Mouse (Mus musculus) testis, adult 2 months (tissue): ENCODE measurements around the gene Cul3.

ENCODE experiments used
- CTCF ChIP-seq: fragments of 200-500 bp; IDR thresholded peaks from 2 replicates; pipeline ENCODE4 v1.5.1; 2012; ENCODE audit warnings: low read depth, mild to moderate bottlenecking, inconsistent platforms, low read length, moderate library complexity; ENCODE audit not compliant: control insufficient read depth, insufficient read depth, insufficient replicate concordance
- POLR2A ChIP-seq: fragments of 200-500 bp; IDR thresholded peaks from 2 replicates; pipeline ENCODE4 v1.6.1; 2012; ENCODE audit warnings: low read depth, mild to moderate bottlenecking, inconsistent platforms, low read length, moderate library complexity; ENCODE audit not compliant: control insufficient read depth

DNA sequence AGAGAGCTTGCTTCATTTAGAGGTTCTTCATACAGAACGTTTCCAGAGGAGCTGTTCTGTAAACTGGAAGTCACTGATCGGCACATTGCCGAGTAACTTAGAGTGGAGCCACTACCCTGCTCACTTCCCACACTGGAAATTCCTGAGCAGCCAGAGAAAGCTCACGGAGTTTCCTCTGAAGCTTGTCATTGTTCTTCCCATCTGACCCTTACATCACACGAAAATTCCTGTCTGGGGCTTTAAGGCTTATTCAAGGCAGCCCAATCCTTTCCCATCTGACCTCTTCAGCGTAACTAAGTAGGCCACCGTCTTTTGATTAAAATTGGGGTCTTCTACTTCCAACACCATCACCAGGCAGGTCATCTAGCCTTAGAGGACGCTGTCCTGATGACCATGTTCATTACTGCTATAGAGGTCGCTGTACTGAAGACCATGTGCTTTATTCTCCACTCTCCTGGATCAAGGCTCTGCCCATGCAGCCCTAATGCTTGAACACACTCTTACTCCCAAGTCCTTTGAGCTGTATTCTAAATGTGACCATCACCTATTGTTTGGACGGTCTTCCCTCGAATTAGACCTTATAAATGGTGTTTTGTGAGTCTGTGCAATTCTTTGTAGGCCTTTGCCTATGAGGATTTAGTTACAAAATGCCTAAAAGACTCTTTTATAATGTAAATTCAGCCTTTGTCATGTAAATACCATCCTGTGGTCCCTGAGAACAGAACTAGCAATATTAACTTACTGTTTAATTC, 103.2 kb downstream of the Cul3 start:
- no peak for TF ChIP-seq CTCF
- no peak for TF ChIP-seq POLR2A
